Mouse (Mus musculus) ES-Bruce4 (cell line): ENCODE data around the gene Cux2. TPM values are rescaled to one million over a fixed set of nuclear protein-coding genes. Genes with fewer than 3 reads are reported as not detected.

Experiments
- H3K27ac ChIP-seq: 2 replicates; pipeline ENCODE4 v1.5.1; 2012; ENCODE audit warnings: low read length, inconsistent platforms; ENCODE audit not compliant: insufficient read depth
- H3K27me3 ChIP-seq: 2 replicates; pipeline ENCODE4 v1.6.1; 2012; ENCODE audit warnings: mild to moderate bottlenecking, low read length, inconsistent platforms; ENCODE audit not compliant: control insufficient read depth, poor library complexity, insufficient read depth, severe bottlenecking
- H3K36me3 ChIP-seq: 2 replicates; pipeline ENCODE4 v1.6.1; 2012; ENCODE audit warnings: inconsistent platforms, mild to moderate bottlenecking, low read length, moderate library complexity; ENCODE audit not compliant: control insufficient read depth, poor library complexity, insufficient read depth, severe bottlenecking
- H3K4me1 ChIP-seq: one replicate; pipeline ENCODE4 v1.8.1; 2011; ENCODE audit warnings: low read length; ENCODE audit not compliant: control insufficient read depth, insufficient read depth
- H3K4me3 ChIP-seq: 2 replicates; pipeline ENCODE4 v1.5.1; 2011; ENCODE audit warnings: low read depth, mild to moderate bottlenecking, low read length
- H3K9ac ChIP-seq: 2 replicates; pipeline ENCODE4 v1.6.1; 2012; ENCODE audit warnings: low read depth, mild to moderate bottlenecking, inconsistent platforms; ENCODE audit not compliant: poor library complexity, severe bottlenecking
- H3K9me3 ChIP-seq: replicated peaks from 2 replicates; pipeline ENCODE4 v1.6.1; 2012; ENCODE audit warnings: mild to moderate bottlenecking, low read length, inconsistent platforms; ENCODE audit not compliant: control insufficient read depth, poor library complexity, insufficient read depth, severe bottlenecking
- CTCF ChIP-seq: IDR thresholded peaks from one replicate; pipeline ENCODE4 v1.8.1; 2011; ENCODE audit warnings: low read depth, low read length
- EP300 ChIP-seq: IDR thresholded peaks from 2 replicates; pipeline ENCODE4 v1.6.1; 2011; ENCODE audit warnings: low read depth, low read length; ENCODE audit not compliant: insufficient read depth
- POLR2A ChIP-seq: IDR thresholded peaks from one replicate; pipeline ENCODE4 v1.8.1; 2011; ENCODE audit warnings: low read length; ENCODE audit not compliant: insufficient read depth
- polyA plus RNA-seq: library from polyadenylated mRNA; stranded (reverse); fragments of >200 nt; gene quantifications from 2 replicates; pipeline ENCODE4 v1.2.4, GENCODE M21; 2011; ENCODE audit warnings: low read depth; ENCODE audit not compliant: missing spikeins, insufficient read depth, insufficient read length

The Cux2 gene
- polyA plus RNA-seq, 1 experiment = 3.6 TPM

DNA sequence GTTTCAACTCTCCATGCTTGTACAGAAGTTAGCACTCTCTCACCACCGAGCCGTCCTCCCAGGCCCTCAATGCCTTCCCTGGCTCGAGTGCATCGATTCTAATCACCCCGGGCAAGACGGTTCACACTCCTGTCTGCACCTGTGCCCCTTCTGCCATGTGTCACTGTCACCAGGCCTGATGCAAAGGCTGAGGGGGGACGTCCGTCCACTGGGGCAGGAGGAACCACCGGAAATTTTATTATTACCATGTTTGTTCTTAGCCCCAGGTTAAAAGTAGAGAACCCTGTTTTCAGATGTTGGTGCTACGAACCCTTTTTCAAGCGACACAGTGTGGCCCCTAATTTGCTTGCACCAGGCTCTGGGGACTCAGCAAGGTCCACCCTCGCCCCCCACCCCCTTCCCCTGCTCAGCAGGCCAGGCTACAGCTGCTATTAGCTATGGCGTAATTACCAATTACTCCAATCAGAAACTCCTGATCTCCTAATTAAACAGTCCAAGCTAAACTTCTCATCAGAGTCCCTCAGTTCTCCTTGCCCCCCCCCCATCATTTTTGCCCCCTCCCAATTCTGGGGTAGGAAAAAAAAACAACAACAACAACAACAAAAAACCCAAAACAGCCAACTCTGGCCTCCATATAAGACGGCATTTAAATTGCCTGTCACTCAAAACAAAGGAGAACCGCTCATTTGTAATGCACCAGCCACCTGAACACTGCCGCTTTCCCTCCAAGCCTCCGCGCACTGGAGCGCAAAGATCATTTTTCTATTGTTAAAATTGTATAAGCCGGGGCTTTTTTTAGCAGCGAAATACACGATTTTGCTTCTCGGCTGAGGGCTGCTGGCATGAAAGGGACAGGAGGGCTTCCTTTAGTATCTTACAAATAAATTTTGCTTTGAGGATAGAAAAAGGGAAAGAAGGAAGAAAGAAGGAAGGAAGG, 146.8 kb downstream of the Cux2 start:
- H3K9ac ChIP-seq = no peak overlapping the region
- H3K36me3 ChIP-seq = no peaks in the 10 kb centered on the region
- no peaks in the 10 kb centered on the region for H3K9me3 ChIP-seq
- no peaks in the 10 kb centered on the region for H3K27me3 ChIP-seq
- TF ChIP-seq EP300 (no peak), POLR2A (no peak), CTCF (no peak)
- H3K4me3 ChIP-seq = no peak overlapping the region
- no peaks in the 10 kb centered on the region for H3K4me1 ChIP-seq
- no peak overlapping the region for H3K27ac ChIP-seq

DNA sequence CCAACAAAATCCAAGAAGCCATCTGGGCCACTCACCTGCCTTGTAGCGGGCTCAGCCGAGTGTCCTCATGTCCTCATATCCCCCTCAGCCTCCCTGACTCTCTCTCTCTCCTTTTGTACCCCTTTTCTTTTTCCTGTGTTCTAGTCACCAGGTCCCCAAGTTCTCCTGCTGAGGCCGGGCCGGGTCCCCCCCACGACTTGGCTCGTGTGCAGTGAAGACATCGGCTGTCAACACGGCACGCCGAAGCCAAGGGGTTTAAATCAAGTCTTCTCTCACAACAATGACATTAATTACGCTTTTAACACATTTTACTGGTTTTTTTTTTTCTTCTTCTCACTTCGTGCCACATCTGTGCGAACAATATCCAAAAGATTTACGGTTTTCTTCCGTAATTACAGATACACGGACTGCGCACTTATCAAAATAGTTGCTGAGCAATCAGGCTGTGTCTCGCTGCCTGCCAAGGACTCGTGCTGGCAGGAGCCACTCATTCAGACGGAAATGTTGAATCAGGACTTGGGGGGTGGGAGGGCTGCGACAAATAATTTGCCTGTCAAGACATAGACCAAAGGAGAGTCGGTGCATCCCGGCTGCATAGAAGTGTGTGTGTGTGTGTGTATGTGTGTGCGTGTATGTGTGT, 154.7 kb downstream of the Cux2 start:
- Histone ChIP-seq H3K4me1 (no peaks in the 10 kb centered on the region), H3K9ac (no peak overlapping the region), H3K9me3 (no peaks in the 10 kb centered on the region), H3K27me3 (no peaks in the 10 kb centered on the region), H3K27ac (no peak overlapping the region), H3K36me3 (no peaks in the 10 kb centered on the region), H3K4me3 (no peak overlapping the region)
- TF ChIP-seq POLR2A (no peak), CTCF (no peak), EP300 (no peak)

DNA sequence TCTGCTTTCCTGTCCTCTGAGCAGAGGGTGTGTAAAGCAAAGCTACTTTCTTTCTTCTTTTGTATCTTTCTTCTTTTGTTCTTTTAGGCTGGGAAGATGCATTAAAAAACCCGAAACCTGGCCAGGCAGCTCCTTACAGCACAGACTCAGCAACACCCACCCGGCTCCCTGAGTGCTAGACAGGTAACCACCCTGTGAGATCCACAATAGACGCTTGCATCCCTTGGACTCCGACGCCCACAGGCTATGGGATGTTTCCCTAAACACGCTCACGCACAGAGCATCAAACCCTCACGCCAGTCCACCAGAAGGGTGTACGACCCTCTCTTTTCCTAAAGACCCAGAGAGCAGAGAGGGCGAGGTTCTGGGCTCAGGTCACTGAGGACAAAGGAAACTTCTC, 155.3 kb downstream of the Cux2 start:
- H3K9me3 ChIP-seq = no peaks in the 10 kb centered on the region
- H3K4me1 ChIP-seq = no peaks in the 10 kb centered on the region
- H3K27ac ChIP-seq = no peak overlapping the region
- TF ChIP-seq CTCF = no peak
- no peak for TF ChIP-seq POLR2A
- TF ChIP-seq EP300 = no peak
- H3K27me3 ChIP-seq = no peaks in the 10 kb centered on the region
- H3K9ac ChIP-seq = no peak overlapping the region
- no peaks in the 10 kb centered on the region for H3K36me3 ChIP-seq
- no peak overlapping the region for H3K4me3 ChIP-seq

DNA sequence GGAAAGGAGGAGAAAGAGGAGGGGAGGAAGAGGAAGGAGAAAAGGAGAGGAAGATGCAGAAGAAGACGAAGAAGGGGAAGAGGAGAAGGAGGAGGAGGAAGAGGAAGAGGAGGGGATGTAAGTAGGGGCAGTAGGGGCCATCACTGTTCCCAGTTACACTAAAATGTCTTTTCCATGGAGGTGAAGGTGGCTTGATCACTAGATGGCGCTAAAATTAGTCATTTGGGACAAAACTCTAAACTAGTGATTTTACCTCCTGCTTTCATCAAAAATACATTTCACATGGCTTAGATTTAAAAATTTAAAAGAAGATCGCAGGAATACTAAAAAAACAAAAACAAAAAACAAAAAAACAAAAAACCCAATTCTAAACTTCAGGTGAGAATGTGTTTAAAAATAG, 156.3 kb downstream of the Cux2 start:
- Histone ChIP-seq H3K36me3 (no peaks in the 10 kb centered on the region), H3K9ac (no peak overlapping the region), H3K27ac (no peak overlapping the region), H3K9me3 (no peaks in the 10 kb centered on the region), H3K4me3 (no peak overlapping the region), H3K27me3 (no peaks in the 10 kb centered on the region), H3K4me1 (no peaks in the 10 kb centered on the region)
- TF ChIP-seq CTCF (peak; percentile 23), EP300 (no peak)

DNA sequence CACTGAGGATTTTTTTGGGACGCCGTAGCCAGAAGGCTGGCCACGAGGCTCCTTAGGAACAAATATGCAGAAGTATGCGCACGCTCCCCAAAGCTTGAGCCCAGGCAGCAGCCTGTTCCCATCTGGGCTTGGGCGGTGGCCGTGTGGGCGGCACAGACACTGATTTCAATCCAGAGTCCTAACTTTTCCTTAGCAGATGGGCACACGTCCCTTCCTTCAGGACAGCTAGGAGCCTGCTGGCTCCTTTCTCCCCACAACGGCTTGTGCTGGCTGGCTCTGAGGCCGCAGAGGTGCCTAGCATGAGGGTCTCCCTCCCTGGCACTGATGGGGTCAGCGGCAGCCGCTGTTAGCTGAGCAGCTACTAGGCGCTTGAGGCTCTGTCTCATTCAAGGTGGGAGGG, 157.6 kb downstream of the Cux2 start:
- Histone ChIP-seq H3K36me3 (no peaks in the 10 kb centered on the region), H3K4me1 (no peaks in the 10 kb centered on the region), H3K27me3 (no peaks in the 10 kb centered on the region), H3K9me3 (no peaks in the 10 kb centered on the region), H3K4me3 (no peak overlapping the region), H3K27ac (no peak overlapping the region), H3K9ac (no peak overlapping the region)
- TF ChIP-seq EP300 (no peak), POLR2A (no peak), CTCF (no peak)

DNA sequence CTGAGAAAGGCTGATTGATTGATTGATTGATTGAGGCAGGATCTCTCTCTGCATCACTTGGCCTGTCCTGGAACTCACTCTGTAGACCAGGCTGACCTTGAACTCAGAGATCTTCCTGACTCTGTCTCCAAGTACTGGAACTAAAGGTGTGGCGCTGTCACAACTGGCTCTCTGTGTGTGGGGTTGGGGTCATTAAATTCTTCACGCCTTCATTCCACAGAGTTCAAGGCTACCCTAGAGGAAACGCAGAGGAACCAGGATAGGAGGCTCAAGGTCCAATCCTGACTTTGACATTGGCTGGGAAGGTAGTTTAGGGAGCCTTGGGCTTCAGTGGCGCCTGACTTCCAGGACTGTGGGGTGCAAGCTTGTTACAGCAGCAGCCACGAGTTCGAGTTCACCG, 159.0 kb downstream of the Cux2 start:
- Histone ChIP-seq H3K9ac (no peak overlapping the region), H3K4me1 (no peaks in the 10 kb centered on the region), H3K27me3 (no peaks in the 10 kb centered on the region), H3K36me3 (no peaks in the 10 kb centered on the region), H3K4me3 (no peak overlapping the region), H3K9me3 (no peaks in the 10 kb centered on the region), H3K27ac (no peak overlapping the region)
- no peak for TF ChIP-seq EP300
- TF ChIP-seq POLR2A = no peak
- no peak for TF ChIP-seq CTCF
